Mouse (Mus musculus): Measurements from ENCODE around the gene Ttc7b. TPM values are rescaled to one million over a fixed set of nuclear protein-coding genes. Genes with fewer than 3 reads are reported as not detected.

Ttc7b gene
- polyA plus RNA-seq, 1 experiment: 20.4 TPM

DNA sequence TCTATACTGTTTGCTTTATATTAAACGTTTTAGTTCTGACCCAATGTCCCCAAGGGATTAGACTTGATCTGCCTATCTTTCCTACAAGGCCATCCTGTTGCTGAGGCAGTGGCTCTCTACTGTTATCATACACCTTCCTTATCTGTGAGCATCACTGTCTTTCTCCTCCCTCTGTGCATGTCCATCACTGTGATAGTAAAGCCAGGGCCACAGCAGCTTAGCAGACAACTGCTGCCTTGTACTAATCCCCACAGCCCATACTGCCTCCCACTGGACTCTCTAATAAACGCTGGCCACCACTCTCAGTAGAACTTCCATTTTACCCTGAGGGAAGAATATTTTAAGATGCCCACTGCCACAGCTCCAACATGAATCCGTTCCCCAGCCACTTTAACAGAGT, 182.6 kb downstream of the Ttc7b start:
- no peaks in the 10 kb centered on the region for H3K27me3 ChIP-seq (ENCODE audit: control insufficient read depth, insufficient read depth, low read length)
- peaks cover 1% of the 10 kb centered on the region; the same call in 1 of the 2 replicates for H3K36me3 ChIP-seq (ENCODE audit: control insufficient read depth, insufficient read depth, low read length)
- H3K4me3 ChIP-seq (ENCODE audit: extremely low read depth, insufficient read depth, insufficient read length): no peak overlapping the region
- H3K4me1 ChIP-seq (ENCODE audit: control insufficient read depth, insufficient read depth, insufficient read length): peaks cover 2% of the 10 kb centered on the region; the same call in 1 of the 2 replicates
- H3K27ac ChIP-seq (ENCODE audit: insufficient read depth, low read length): no peak overlapping the region
- TF ChIP-seq POLR2A (IDR thresholded peaks at IDR 0.05; ENCODE audit: low read depth, low read length): no peak
- no peak for TF ChIP-seq CTCF (IDR thresholded peaks at IDR 0.05; ENCODE audit: extremely low read depth, insufficient read depth, insufficient read length, insufficient replicate concordance)
- no peak for DNase-seq (ENCODE audit: low read depth in 1 of 2, low spot score in 2 of 2)
- WGBS: 77% methylated on average over 3 of the region's 3 CpGs

GRCm38 (mm10) chr12:100337351-100338018, 183.1 kb downstream of the Ttc7b start:
- TF ChIP-seq CTCF (IDR thresholded peaks at IDR 0.05; ENCODE audit: extremely low read depth, insufficient read depth, insufficient read length, insufficient replicate concordance) (no peak), POLR2A (IDR thresholded peaks at IDR 0.05; ENCODE audit: low read depth, low read length) (no peak)
- Histone ChIP-seq H3K4me3 (ENCODE audit: extremely low read depth, insufficient read depth, insufficient read length) (no peak overlapping the region), H3K27ac (ENCODE audit: insufficient read depth, low read length) (no peak overlapping the region), H3K36me3 (ENCODE audit: control insufficient read depth, insufficient read depth, low read length) (peaks cover 1% of the 10 kb centered on the region; the same call in 1 of the 2 replicates), H3K4me1 (ENCODE audit: control insufficient read depth, insufficient read depth, insufficient read length) (peaks cover 2% of the 10 kb centered on the region; the same call in 1 of the 2 replicates), H3K27me3 (ENCODE audit: control insufficient read depth, insufficient read depth, low read length) (no peaks in the 10 kb centered on the region)
- DNase-seq (ENCODE audit: low read depth in 1 of 2, low spot score in 2 of 2): no peak
- 76% methylated on average over 5 of the region's 5 CpGs for WGBS

GRCm38 (mm10) chr12:100336241-100336640, 184.4 kb downstream of the Ttc7b start:
- TF ChIP-seq CTCF (IDR thresholded peaks at IDR 0.05; ENCODE audit: extremely low read depth, insufficient read depth, insufficient read length, insufficient replicate concordance) (no peak), POLR2A (IDR thresholded peaks at IDR 0.05; ENCODE audit: low read depth, low read length) (no peak)
- no peak overlapping the region for H3K27ac ChIP-seq (ENCODE audit: insufficient read depth, low read length)
- DNase-seq (ENCODE audit: low read depth in 1 of 2, low spot score in 2 of 2): no peak
- H3K27me3 ChIP-seq (ENCODE audit: control insufficient read depth, insufficient read depth, low read length): no peaks in the 10 kb centered on the region
- 85% methylated on average over 5 of the region's 5 CpGs for WGBS
- H3K4me1 ChIP-seq (ENCODE audit: control insufficient read depth, insufficient read depth, insufficient read length): peaks cover 2% of the 10 kb centered on the region; the same call in 1 of the 2 replicates
- no peak overlapping the region for H3K4me3 ChIP-seq (ENCODE audit: extremely low read depth, insufficient read depth, insufficient read length)
- H3K36me3 ChIP-seq (ENCODE audit: control insufficient read depth, insufficient read depth, low read length): peaks cover 1% of the 10 kb centered on the region; the same call in 1 of the 2 replicates

GRCm38 (mm10) chr12:100331806-100332205, 188.8 kb downstream of the Ttc7b start:
- 63% methylated on average over 6 of the region's 6 CpGs for WGBS
- no peaks in the 10 kb centered on the region for H3K36me3 ChIP-seq (ENCODE audit: control insufficient read depth, insufficient read depth, low read length)
- H3K4me1 ChIP-seq (ENCODE audit: control insufficient read depth, insufficient read depth, insufficient read length): no peaks in the 10 kb centered on the region
- no peaks in the 10 kb centered on the region for H3K27me3 ChIP-seq (ENCODE audit: control insufficient read depth, insufficient read depth, low read length)
- H3K4me3 ChIP-seq (ENCODE audit: extremely low read depth, insufficient read depth, insufficient read length): no peak overlapping the region
- no peak overlapping the region for H3K27ac ChIP-seq (ENCODE audit: insufficient read depth, low read length)
- TF ChIP-seq POLR2A (IDR thresholded peaks at IDR 0.05; ENCODE audit: low read depth, low read length): no peak
- no peak for TF ChIP-seq CTCF (IDR thresholded peaks at IDR 0.05; ENCODE audit: extremely low read depth, insufficient read depth, insufficient read length, insufficient replicate concordance)
- DNase-seq (ENCODE audit: low read depth in 1 of 2, low spot score in 2 of 2): no peak

DNA sequence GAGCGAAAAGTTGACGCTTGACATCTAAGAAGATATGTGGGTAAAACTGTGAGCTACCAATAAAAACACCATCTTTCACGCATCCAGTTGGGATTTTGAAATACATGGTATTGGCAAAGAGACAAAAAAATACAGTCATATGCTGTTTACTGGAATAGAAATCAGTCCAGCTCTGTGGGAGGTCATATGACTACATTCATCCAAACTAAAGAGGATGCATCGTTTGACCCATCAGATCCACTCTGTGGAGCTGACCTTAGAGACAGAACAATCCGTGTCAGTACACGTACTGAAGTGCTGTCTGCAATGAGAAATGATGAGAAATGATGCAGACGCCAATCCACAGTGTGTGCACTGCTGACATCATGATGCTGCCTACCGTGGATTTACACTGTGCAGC, 190.4 kb downstream of the Ttc7b start:
- no peak for DNase-seq (ENCODE audit: low read depth in 1 of 2, low spot score in 2 of 2)
- Histone ChIP-seq H3K4me3 (ENCODE audit: extremely low read depth, insufficient read depth, insufficient read length) (no peak overlapping the region), H3K27ac (ENCODE audit: insufficient read depth, low read length) (no peak overlapping the region), H3K27me3 (ENCODE audit: control insufficient read depth, insufficient read depth, low read length) (no peaks in the 10 kb centered on the region), H3K36me3 (ENCODE audit: control insufficient read depth, insufficient read depth, low read length) (no peaks in the 10 kb centered on the region), H3K4me1 (ENCODE audit: control insufficient read depth, insufficient read depth, insufficient read length) (no peaks in the 10 kb centered on the region)
- TF ChIP-seq POLR2A (IDR thresholded peaks at IDR 0.05; ENCODE audit: low read depth, low read length) (no peak), CTCF (IDR thresholded peaks at IDR 0.05; ENCODE audit: extremely low read depth, insufficient read depth, insufficient read length, insufficient replicate concordance) (no peak)
- WGBS: 85% methylated on average over 8 of the region's 8 CpGs

DNA sequence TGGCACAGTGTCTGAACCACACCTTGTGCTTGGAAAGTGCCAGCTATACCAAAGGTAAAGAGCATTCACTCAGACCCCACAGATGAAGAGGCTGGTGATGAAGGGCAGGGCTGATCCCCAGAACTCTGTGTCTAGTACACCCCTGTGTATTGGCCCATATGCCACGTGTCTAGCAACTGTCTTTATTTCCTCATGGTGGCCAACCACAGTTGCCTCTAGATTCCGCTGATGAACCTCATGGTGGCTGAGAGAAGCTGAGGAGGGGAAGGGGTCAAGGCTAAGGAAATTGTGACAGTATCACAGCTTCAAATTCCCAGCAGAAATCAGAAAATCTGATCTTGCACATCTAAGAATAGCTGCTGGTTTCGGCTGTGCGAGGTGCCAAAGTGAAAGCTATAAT, 191.6 kb downstream of the Ttc7b start:
- WGBS: 80% methylated on average over 4 of the region's 4 CpGs
- TF ChIP-seq CTCF (IDR thresholded peaks at IDR 0.05; ENCODE audit: extremely low read depth, insufficient read depth, insufficient read length, insufficient replicate concordance) (no peak), POLR2A (IDR thresholded peaks at IDR 0.05; ENCODE audit: low read depth, low read length) (no peak)
- Histone ChIP-seq H3K36me3 (ENCODE audit: control insufficient read depth, insufficient read depth, low read length) (no peaks in the 10 kb centered on the region), H3K27me3 (ENCODE audit: control insufficient read depth, insufficient read depth, low read length) (no peaks in the 10 kb centered on the region), H3K4me3 (ENCODE audit: extremely low read depth, insufficient read depth, insufficient read length) (no peak overlapping the region), H3K4me1 (ENCODE audit: control insufficient read depth, insufficient read depth, insufficient read length) (no peaks in the 10 kb centered on the region; the same call in 1 of the 2 replicates), H3K27ac (ENCODE audit: insufficient read depth, low read length) (no peak overlapping the region)
- DNase-seq (ENCODE audit: low read depth in 1 of 2, low spot score in 2 of 2): no peak

DNA sequence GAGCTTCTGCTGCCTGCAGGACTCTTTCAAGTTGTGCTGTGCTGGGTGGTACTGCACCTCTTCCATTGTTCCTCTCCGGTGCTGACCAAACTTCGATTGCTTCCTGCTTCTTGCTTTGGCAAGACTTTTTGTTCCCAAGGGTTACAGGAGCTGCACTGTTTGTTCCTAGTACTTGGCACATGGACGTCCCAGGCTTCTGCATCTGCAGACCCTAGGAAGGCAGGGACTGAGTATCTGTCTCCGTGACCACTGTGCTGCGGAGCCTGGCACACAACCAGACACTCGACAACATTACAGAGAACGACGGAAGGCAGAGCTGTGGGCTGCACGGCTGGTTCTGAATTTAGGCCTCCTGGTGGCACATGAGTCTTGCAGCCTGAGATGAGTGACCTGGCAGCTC, 192.1 kb downstream of the Ttc7b start:
- no peak for DNase-seq (ENCODE audit: low read depth in 1 of 2, low spot score in 2 of 2)
- WGBS: 91% methylated on average over 9 of the region's 9 CpGs
- TF ChIP-seq POLR2A (IDR thresholded peaks at IDR 0.05; ENCODE audit: low read depth, low read length) (no peak), CTCF (IDR thresholded peaks at IDR 0.05; ENCODE audit: extremely low read depth, insufficient read depth, insufficient read length, insufficient replicate concordance) (no peak)

More for the DNA sequence above, 192.1 kb downstream of the Ttc7b start:
- Histone ChIP-seq H3K27me3 (ENCODE audit: control insufficient read depth, insufficient read depth, low read length) (no peaks in the 10 kb centered on the region), H3K4me3 (ENCODE audit: extremely low read depth, insufficient read depth, insufficient read length) (no peak overlapping the region), H3K4me1 (ENCODE audit: control insufficient read depth, insufficient read depth, insufficient read length) (peaks cover under 1% of the 10 kb centered on the region; the same call in 1 of the 2 replicates), H3K36me3 (ENCODE audit: control insufficient read depth, insufficient read depth, low read length) (no peaks in the 10 kb centered on the region), H3K27ac (ENCODE audit: insufficient read depth, low read length) (no peak overlapping the region)

Data from spleen, adult 2 months (tissue).